Mouse (Mus musculus) erythroblast, embryonic 14.5 days (primary cell): ENCODE measurements around the gene Kdm6b. TPM values are rescaled to one million over a fixed set of nuclear protein-coding genes. Genes with fewer than 3 reads are reported as not detected.
"Not testable (repeated sequence)": the region's sequence is repeated elsewhere in the genome, so short reads cannot be mapped to it uniquely, and the experiment has no call there.

Experiments
- H3K27me3 ChIP-seq: 2 replicates; pipeline ENCODE4 v1.6.1; 2012; ENCODE audit warnings: inconsistent platforms; ENCODE audit not compliant: control insufficient read depth
- H3K36me3 ChIP-seq: 2 replicates; pipeline ENCODE4 v1.6.1; 2012; ENCODE audit warnings: mild to moderate bottlenecking, inconsistent platforms; ENCODE audit not compliant: control insufficient read depth
- H3K4me1 ChIP-seq: 2 replicates; pipeline ENCODE4 v1.6.1; 2012; ENCODE audit warnings: inconsistent platforms; ENCODE audit not compliant: control insufficient read depth
- H3K4me3 ChIP-seq: replicated peaks from 2 replicates; pipeline ENCODE3; 2012; ENCODE audit warnings: moderate library complexity, mild to moderate bottlenecking, inconsistent platforms
- H3K9me3 ChIP-seq: 2 replicates; pipeline ENCODE4 v1.6.1; 2012; ENCODE audit warnings: low read length, inconsistent platforms, mixed read lengths; ENCODE audit not compliant: control insufficient read depth
- GATA1 ChIP-seq: IDR thresholded peaks from 2 replicates; pipeline ENCODE4 v1.6.1; 2012; ENCODE audit warnings: low read length, inconsistent platforms, mixed read lengths
- TAL1 ChIP-seq: IDR thresholded peaks from 3 replicates; pipeline ENCODE4 v1.6.1; 2012; ENCODE audit warnings: low read length, inconsistent platforms, mixed read lengths
- polyA plus RNA-seq: library from polyadenylated mRNA; stranded (reverse); fragments of >175 nt; gene quantifications from 2 replicates; pipeline ENCODE4 v1.2.3, GENCODE M21; 2012

The Kdm6b gene
- polyA plus RNA-seq, 1 experiment: 0.65 TPM

GRCm38 (mm10) chr11:69396772-69397171, 16.7 kb downstream of the Kdm6b start:
- H3K4me1 ChIP-seq: peaks cover 48% of the 10 kb centered on the region
- H3K27me3 ChIP-seq: peaks cover 25% of the 10 kb centered on the region
- TF ChIP-seq GATA1 (no peak), TAL1 (no peak)
- H3K9me3 ChIP-seq: peaks cover 10% of the 10 kb centered on the region
- H3K4me3 ChIP-seq: peak overlapping the region; percentile 84
- H3K36me3 ChIP-seq: peaks cover 28% of the 10 kb centered on the region

GRCm38 (mm10) chr11:69395634-69396373, 17.7 kb downstream of the Kdm6b start:
- Histone ChIP-seq H3K9me3 (peaks cover 10% of the 10 kb centered on the region), H3K4me1 (peaks cover 39% of the 10 kb centered on the region), H3K4me3 (peak overlapping the region; percentile 84), H3K27me3 (peaks cover 25% of the 10 kb centered on the region), H3K36me3 (peaks cover 21% of the 10 kb centered on the region)
- no peak for TF ChIP-seq GATA1
- TF ChIP-seq TAL1: no peak

- Histone ChIP-seq H3K27me3 (peaks cover 25% of the 10 kb centered on the region), H3K4me1 (peaks cover 40% of the 10 kb centered on the region), H3K36me3 (peaks cover 15% of the 10 kb centered on the region), H3K4me3 (peak within 1 kb of the TSS; percentile 84)
- H3K9me3 ChIP-seq: not testable (repeated sequence)
These were observed 18.2 kb downstream of the Kdm6b start, which contains the start of the genes Naa38 and Cyb5d1 for GRCm38 (mm10) chr11:69395235-69395633. Naa38 (plus strand) TSS chr11:69395487. Cyb5d1 (minus strand) TSS chr11:69395631.

- not testable (repeated sequence) for H3K36me3 ChIP-seq, H3K9me3 ChIP-seq
- H3K27me3 ChIP-seq: peaks cover 20% of the 10 kb centered on the region
- peak overlapping the region; percentile 84 for H3K4me3 ChIP-seq
- peaks cover 41% of the 10 kb centered on the region for H3K4me1 ChIP-seq
These were observed 18.8 kb downstream of the Kdm6b start for GRCm38 (mm10) chr11:69394591-69395167.

- TF ChIP-seq TAL1: no peak
- TF ChIP-seq GATA1: no peak
- Histone ChIP-seq H3K27me3 (no peaks in the 10 kb centered on the region; the same call in 1 of the 2 replicates), H3K4me3 (no peak overlapping the region), H3K36me3 (peaks cover 5% of the 10 kb centered on the region), H3K9me3 (no peaks in the 10 kb centered on the region), H3K4me1 (peaks cover 17% of the 10 kb centered on the region)
These were observed 23.0 kb downstream of the Kdm6b start for GRCm38 (mm10) chr11:69390400-69391034.

GRCm38 (mm10) chr11:69389531-69390399, 23.7 kb downstream of the Kdm6b start:
- no peaks in the 10 kb centered on the region; the same call in 1 of the 2 replicates for H3K27me3 ChIP-seq
- H3K9me3 ChIP-seq: no peaks in the 10 kb centered on the region
- H3K4me3 ChIP-seq: no peak overlapping the region
- TF ChIP-seq GATA1 (no peak), TAL1 (no peak)
- peaks cover 16% of the 10 kb centered on the region for H3K4me1 ChIP-seq
- H3K36me3 ChIP-seq: peaks cover 5% of the 10 kb centered on the region

- Histone ChIP-seq H3K4me1 (peaks cover 8% of the 10 kb centered on the region), H3K9me3 (no peaks in the 10 kb centered on the region), H3K36me3 (peaks cover 5% of the 10 kb centered on the region), H3K4me3 (no peak overlapping the region), H3K27me3 (no peaks in the 10 kb centered on the region; the same call in 1 of the 2 replicates)
- TF ChIP-seq TAL1: no peak
- no peak for TF ChIP-seq GATA1
These were observed 24.8 kb downstream of the Kdm6b start for GRCm38 (mm10) chr11:69388680-69389079.

- Histone ChIP-seq H3K36me3 (peaks cover 2% of the 10 kb centered on the region), H3K4me1 (peaks cover 6% of the 10 kb centered on the region), H3K4me3 (no peak overlapping the region), H3K27me3 (peaks cover under 1% of the 10 kb centered on the region; the same call in 1 of the 2 replicates), H3K9me3 (no peaks in the 10 kb centered on the region)
- TF ChIP-seq GATA1: no peak
- TF ChIP-seq TAL1: no peak
These were observed 26.7 kb downstream of the Kdm6b start for GRCm38 (mm10) chr11:69386758-69387157.
